Mouse (Mus musculus): ENCODE measurements around the gene Mcu. TPM values are rescaled to one million over a fixed set of nuclear protein-coding genes. Genes with fewer than 3 reads are reported as not detected.
A peak's percentile ranks its signal among the peaks of the same experiment; 100 is the strongest.

Gene Mcu
- total RNA-seq (2017): 15.8 and 17.7 TPM in 2 replicates

- ATAC-seq (ENCODE audit: extremely low read depth, insufficient number of reproducible peaks, low FRiP score, poor library complexity, severe bottlenecking): peak; percentile 96
Observed at GRCm38 (mm10) chr10:59616522-59616921, at the start of gene Mcu. Gene Mcu (minus strand): TSS chr10:59616692.

- no peak for ATAC-seq (ENCODE audit: extremely low read depth, insufficient number of reproducible peaks, low FRiP score, poor library complexity, severe bottlenecking)
Observed at GRCm38 (mm10) chr10:59665503-59666291, 49.2 kb upstream of the Mcu start.

- no peak for ATAC-seq (ENCODE audit: extremely low read depth, insufficient number of reproducible peaks, low FRiP score, poor library complexity, severe bottlenecking)
Observed at GRCm38 (mm10) chr10:59664765-59665164, 48.3 kb upstream of the Mcu start.

GRCm38 (mm10) chr10:59656799-59657198 lies 40.3 kb upstream of the Mcu start:
- no peak for ATAC-seq (ENCODE audit: extremely low read depth, insufficient number of reproducible peaks, low FRiP score, poor library complexity, severe bottlenecking)

GRCm38 (mm10) chr10:59646821-59647378 lies 30.4 kb upstream of the Mcu start:
- no peak for ATAC-seq (ENCODE audit: extremely low read depth, insufficient number of reproducible peaks, low FRiP score, poor library complexity, severe bottlenecking)

GRCm38 (mm10) chr10:59645153-59645552 lies 28.7 kb upstream of the Mcu start:
- ATAC-seq (ENCODE audit: extremely low read depth, insufficient number of reproducible peaks, low FRiP score, poor library complexity, severe bottlenecking): no peak

GRCm38 (mm10) chr10:59644710-59645109 lies 28.2 kb upstream of the Mcu start:
- ATAC-seq (ENCODE audit: extremely low read depth, insufficient number of reproducible peaks, low FRiP score, poor library complexity, severe bottlenecking): no peak

- no peak for ATAC-seq (ENCODE audit: extremely low read depth, insufficient number of reproducible peaks, low FRiP score, poor library complexity, severe bottlenecking)
Observed at GRCm38 (mm10) chr10:59643645-59644044, 27.2 kb upstream of the Mcu start.

- no peak for ATAC-seq (ENCODE audit: extremely low read depth, insufficient number of reproducible peaks, low FRiP score, poor library complexity, severe bottlenecking)
Observed at GRCm38 (mm10) chr10:59642659-59643377, 26.3 kb upstream of the Mcu start.

- ATAC-seq (ENCODE audit: extremely low read depth, insufficient number of reproducible peaks, low FRiP score, poor library complexity, severe bottlenecking): no peak
Observed at GRCm38 (mm10) chr10:59638576-59638975, 22.1 kb upstream of the Mcu start.

GRCm38 (mm10) chr10:59637596-59638124 lies 21.2 kb upstream of the Mcu start:
- ATAC-seq (ENCODE audit: extremely low read depth, insufficient number of reproducible peaks, low FRiP score, poor library complexity, severe bottlenecking): no peak

GRCm38 (mm10) chr10:59636751-59637533 lies 20.4 kb upstream of the Mcu start:
- peak; percentile 60; the same call in 1 of the 2 replicates for ATAC-seq (ENCODE audit: extremely low read depth, insufficient number of reproducible peaks, low FRiP score, poor library complexity, severe bottlenecking)

GRCm38 (mm10) chr10:59636048-59636447 lies 19.6 kb upstream of the Mcu start:
- ATAC-seq (ENCODE audit: extremely low read depth, insufficient number of reproducible peaks, low FRiP score, poor library complexity, severe bottlenecking): no peak

GRCm38 (mm10) chr10:59629506-59629782 lies 13.0 kb upstream of the Mcu start:
- ATAC-seq (ENCODE audit: extremely low read depth, insufficient number of reproducible peaks, low FRiP score, poor library complexity, severe bottlenecking): no peak

- no peak for ATAC-seq (ENCODE audit: extremely low read depth, insufficient number of reproducible peaks, low FRiP score, poor library complexity, severe bottlenecking)
Observed at GRCm38 (mm10) chr10:59628641-59629505, 12.4 kb upstream of the Mcu start.

- no peak for ATAC-seq (ENCODE audit: extremely low read depth, insufficient number of reproducible peaks, low FRiP score, poor library complexity, severe bottlenecking)
Observed at GRCm38 (mm10) chr10:59623496-59623895, 7.0 kb upstream of the Mcu start.

- ATAC-seq (ENCODE audit: extremely low read depth, insufficient number of reproducible peaks, low FRiP score, poor library complexity, severe bottlenecking): no peak
Observed at GRCm38 (mm10) chr10:59621355-59621754, 4.9 kb upstream of the Mcu start.

GRCm38 (mm10) chr10:59617776-59618175 lies 1.3 kb upstream of the Mcu start:
- no peak for ATAC-seq (ENCODE audit: extremely low read depth, insufficient number of reproducible peaks, low FRiP score, poor library complexity, severe bottlenecking)
